Mouse (Mus musculus): ENCODE data around the gene Wdr31.
A peak's percentile ranks its signal among the peaks of the same experiment; 100 is the strongest.
"Not testable (repeated sequence)": the region's sequence is repeated elsewhere in the genome, so short reads cannot be mapped to it uniquely, and the experiment has no call there.

The Wdr31 gene

DNA sequence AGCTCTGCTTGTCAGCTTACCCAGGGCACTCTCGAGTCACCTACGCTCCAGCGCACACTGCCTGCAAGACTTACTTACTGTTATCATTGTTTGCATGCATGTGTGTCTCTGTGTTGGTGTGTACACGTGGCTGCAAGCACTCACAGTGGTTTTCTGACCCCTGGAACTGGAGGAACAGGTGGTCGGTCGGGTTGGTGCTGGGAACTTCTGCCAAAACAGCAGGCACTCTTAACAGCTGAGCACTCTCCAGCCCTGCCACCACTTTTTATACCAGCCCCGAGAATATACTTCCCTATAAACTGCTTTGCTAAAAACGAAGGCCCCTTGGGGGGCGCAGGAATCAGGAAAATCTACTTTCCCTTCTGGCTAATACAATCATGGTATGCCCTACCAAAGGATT lies 23.5 kb upstream of the Wdr31 start:
- DNase-seq, result no peak

DNA sequence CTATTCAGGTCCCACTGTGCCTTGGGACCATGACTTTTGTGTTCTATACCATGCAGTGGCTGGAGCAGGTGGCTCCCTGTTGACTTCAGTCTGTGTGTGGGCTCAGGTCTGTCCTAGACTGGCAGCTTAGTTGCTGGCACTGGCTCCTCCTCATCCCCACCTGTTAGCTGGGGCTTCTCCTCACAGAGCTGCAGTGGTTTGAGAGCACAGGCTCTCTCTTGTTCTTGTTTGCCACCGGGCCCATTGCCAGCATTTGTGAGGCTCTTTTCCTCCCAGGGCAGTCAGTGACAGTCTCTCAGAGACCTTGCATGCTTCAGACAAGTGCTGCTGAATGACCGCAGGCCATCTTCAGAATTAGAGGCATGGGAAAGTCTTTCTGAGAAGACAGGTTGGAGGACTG lies 22.0 kb upstream of the Wdr31 start:
- DNase-seq, result no peak

GRCm38 (mm10) chr4:62487914-62488313 lies 17.2 kb upstream of the Wdr31 start:
- no peak for DNase-seq

GRCm38 (mm10) chr4:62487172-62487571 lies 16.5 kb upstream of the Wdr31 start:
- no peak for DNase-seq

- DNase-seq, result no peak
Measured at GRCm38 (mm10) chr4:62486162-62486696, 15.5 kb upstream of the Wdr31 start.

DNA sequence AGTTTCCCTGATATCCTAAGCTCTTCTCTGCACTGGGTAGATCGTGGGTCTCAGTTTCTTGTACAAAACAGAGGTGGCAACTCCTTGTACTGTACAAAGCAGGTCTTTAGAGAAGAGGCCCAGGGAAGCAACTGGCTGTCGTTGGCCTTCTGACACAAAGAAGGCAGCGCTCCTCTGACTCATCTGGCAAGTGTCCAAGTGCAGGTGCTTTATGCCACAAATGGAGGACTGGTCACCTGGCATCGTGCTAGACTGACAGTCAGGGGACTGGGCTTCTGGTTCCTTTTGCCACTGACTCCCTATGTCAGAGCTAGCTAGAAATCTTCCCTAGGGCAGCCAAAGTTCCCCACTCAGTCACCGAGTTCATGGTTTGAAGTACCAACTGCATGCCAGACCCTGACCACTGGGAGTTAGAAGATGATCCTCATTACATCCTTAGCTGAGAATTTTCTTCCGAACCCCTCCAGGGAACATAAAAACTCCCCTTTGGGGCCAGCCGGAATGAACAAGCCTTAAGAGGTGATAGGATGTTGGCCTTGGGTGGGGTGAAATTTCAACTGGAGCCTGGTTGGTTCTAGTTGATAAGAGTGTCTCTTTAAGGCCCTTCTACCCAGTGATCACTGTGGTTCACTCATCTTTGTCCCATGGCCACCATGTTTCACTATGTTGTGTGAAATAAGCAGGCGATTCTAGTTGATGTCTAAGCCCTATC lies 14.9 kb upstream of the Wdr31 start:
- DNase-seq, result no peak

GRCm38 (mm10) chr4:62484928-62485327 lies 14.2 kb upstream of the Wdr31 start:
- DNase-seq, result no peak

DNA sequence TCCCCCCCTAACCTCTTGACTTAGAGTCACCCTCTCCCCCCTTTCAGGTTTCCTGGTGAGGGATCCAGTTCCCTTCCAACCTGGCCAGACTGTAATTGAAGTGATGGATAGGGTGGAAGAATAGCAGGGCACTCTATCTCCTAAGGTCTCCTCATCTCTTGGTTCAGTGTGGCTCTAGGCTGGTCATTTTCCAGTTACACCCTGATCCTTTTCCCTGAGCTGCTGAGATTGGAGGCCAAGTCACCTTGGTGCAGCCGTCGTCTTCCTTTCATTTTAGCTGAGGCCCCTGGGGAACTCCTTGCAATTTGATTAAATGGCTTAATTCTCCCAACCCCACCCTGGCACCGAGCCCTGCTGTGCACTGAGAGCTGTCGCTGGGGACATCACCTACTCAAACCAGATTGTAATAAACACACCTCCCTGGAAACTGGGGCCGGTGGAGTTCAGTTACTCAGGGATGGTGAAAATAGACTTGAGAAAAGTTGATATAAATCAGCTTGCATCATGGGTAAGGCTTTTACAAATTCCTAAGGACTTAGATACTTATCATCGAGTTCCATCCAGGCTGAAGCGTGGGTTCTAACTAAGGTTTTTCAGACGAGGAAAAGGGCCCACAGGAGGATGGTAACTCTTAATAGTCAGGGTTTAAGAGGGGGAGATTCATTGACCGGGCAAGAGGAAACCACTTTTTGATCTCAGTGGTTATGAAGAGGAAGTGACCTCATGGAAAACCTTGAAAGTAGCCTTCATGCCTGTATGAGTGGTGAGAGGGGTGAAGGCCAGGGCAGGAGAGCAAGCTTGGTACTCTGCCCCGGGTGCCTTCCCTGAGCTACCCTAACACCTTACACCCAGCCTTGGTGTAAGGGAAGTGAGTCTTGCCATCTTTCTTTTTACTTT lies 10.3 kb upstream of the Wdr31 start:
- no peak for DNase-seq

- peak; percentile 36 for DNase-seq
Measured at GRCm38 (mm10) chr4:62479937-62480708, 9.4 kb upstream of the Wdr31 start, which contains the start of gene Bspry. Gene Bspry (plus strand): TSS chr4:62480053.

DNA sequence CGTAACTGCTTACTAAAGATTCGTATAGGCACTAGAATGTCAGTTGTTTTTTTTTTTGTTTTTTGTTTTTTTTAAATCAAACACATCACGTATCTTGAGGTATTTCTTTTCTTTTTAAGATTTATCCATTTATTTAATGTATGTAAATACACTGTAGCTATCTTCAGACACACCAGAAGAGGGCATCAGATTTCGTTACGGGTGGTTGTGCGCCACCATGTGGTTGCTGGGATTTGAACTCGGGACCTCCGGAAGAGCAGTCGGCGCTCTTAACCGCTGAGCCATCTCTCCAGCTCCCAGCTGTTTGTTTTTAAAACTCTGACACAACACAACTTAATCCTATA lies 8.9 kb upstream of the Wdr31 start:
- DNase-seq, result not testable (repeated sequence)

DNA sequence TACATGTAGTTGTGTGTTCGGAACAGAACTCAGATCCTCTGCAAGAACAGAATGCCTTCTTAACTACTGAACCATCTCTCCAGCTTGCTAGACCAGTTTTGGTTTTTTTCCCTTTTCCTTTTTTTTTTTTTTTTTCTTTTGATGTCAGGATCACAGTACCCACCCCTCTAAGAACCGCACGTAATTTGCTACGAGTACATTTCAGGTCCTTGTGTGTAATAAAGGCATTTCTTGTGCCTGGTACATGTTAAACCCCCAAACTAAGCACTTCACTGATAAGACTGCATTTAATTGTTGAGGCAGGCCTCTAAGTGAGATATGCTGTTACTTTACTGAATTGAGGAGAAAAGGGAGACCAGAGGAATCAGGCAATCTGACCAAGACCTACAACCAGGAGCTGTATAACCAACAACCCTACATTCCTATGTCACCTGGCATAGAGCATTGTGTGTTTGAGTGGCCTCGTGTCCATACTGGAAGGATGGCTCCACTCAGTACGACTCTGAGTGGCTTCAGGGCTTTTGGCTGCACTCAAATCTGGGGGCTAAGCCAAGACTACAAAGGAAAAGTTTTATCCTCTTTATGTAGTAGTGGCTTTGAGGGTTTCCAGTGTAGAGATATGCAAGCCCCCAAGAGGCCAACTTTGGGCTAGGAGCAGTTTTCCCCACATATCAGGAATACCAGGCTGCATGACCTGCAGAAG lies 7.0 kb upstream of the Wdr31 start:
- no peak for DNase-seq

GRCm38 (mm10) chr4:62475793-62476192 lies 5.1 kb upstream of the Wdr31 start:
- no peak for DNase-seq

- DNase-seq, result no peak
Measured at GRCm38 (mm10) chr4:62475131-62475530, 4.4 kb upstream of the Wdr31 start.

GRCm38 (mm10) chr4:62472071-62472470 lies 1.4 kb upstream of the Wdr31 start:
- no peak for DNase-seq

DNA sequence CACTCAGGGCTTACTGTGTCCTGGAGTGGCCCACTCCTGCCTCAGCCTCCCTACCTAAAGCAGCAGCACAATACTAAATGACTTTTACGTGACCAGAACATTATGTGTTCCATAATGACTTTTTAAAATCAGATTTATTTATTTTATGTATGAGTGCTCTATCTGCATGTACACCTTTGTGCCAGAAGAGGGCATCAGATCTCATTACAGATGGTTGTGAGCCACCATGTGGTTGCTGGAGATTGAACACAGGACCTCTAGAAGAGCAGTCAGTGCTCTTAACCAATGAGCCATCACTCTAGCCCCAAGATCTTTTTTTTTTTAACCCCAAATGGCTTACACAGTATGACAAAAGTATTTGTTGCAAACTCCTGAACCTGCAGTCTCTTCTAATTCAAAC lies 2.5 kb downstream of the Wdr31 start:
- DNase-seq, result no peak

GRCm38 (mm10) chr4:62463124-62463523 lies 7.6 kb downstream of the Wdr31 start:
- no peak for DNase-seq

GRCm38 (mm10) chr4:62460348-62460747 lies 10.3 kb downstream of the Wdr31 start:
- no peak for DNase-seq

DNA sequence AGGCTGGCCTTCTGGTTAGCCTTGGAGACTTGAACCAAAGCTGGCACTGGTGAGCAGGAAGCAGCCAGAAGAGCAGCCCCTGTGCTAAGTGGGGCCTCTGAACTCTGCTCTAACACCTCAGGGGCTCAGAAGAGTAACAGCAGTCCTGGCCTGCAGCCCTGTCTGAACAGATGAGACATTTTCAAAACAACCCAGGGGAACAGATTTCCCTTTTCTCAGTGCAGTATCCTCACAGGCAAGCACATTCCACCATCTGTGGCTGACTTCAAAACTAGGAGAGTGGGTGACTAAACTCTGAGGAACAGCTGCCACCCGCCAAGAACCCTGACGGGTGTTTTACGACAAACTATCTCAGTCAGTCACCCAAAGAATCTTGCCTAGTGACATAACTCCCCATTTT lies 11.6 kb downstream of the Wdr31 start:
- DNase-seq, result no peak

DNA sequence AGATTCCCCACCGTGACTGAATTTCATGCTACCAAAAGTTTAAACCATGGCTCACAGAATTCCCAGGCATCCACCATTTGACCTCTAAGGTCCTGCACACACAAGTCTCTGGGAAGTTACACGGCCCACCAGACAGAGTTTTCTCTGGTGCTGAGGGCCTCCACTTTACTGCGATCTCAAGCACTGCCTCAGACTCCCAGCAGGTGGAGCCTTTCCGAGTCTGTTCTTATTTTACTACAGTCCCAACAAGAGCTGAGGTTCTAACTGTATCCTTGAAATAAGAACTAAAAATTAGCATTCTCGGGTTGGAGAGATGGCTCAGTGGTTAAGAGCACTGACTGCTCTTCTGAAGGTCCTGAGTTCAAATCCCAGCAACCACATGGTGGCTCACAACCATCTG lies 15.7 kb downstream of the Wdr31 start:
- peak; percentile 33 for DNase-seq

- no peak for DNase-seq
Measured at GRCm38 (mm10) chr4:62440986-62441385, 29.7 kb downstream of the Wdr31 start.

DNA sequence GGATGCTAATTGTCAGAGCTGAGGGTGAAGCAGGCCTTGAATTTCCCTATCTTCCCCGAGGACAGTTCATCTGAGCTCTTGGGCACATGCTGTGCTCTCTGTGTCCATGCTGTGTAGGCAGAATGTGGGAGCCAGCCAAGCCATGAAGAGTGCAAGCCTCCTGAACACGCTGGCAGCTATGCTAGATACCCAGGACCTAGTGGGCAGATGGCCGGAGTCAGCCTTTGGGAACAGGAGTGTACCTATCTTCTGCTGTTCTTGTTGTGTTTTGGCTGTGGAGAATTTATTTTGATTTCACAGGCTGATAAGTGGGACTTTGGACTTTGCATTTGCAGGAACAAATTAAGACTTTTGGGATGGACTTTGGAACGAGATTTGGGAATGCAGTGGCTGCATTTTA lies 30.2 kb downstream of the Wdr31 start:
- peak; percentile 76 for DNase-seq

DNA sequence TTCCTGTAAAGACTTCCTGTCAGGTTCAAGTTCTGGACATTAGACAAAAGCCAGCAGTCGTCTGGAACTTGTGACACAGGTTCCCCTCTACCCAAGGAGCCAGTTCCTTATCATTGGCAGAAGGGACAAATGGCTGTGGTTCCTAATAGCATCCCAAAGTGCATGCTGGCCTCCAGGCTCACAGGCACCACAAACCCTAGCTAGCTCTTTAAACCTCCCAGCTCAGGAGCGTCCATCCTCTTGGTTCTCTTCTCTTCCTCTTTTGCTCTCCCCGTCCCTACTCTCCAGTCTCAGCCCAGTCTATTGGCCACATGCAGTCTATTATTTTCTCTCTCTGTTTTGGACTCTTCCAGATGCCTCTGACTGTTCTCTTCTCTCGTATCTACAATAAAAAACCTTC lies 30.9 kb downstream of the Wdr31 start:
- no peak for DNase-seq

GRCm38 (mm10) chr4:62437871-62438270 lies 32.8 kb downstream of the Wdr31 start:
- DNase-seq, result no peak
